Mouse (Mus musculus) spleen, adult 2 months (tissue): ENCODE measurements at regions not wholly inside any gene's neighbourhood (a gene's known extent, or its start where the extent isn't known, plus 50 kb on each side); places are given as distances from the start of the nearest gene placed in this dataset.

ENCODE experiments used
- DNase-seq, 2 experiments: peaks; one replicate each; pipeline versions ENCODE4 v3.0.0 to v3.0.0-alpha.2; 2012 to 2021; ENCODE audit warnings: low spot score in 2 of 2, low read depth in 1 of 2
- H3K27ac ChIP-seq: fragments of 200-500 bp; 2 replicates; pipeline ENCODE4 v1.5.1; 2012; ENCODE audit warnings: low read length, inconsistent platforms; ENCODE audit not compliant: insufficient read depth
- H3K27me3 ChIP-seq: fragments of 200-500 bp; 2 replicates; pipeline ENCODE4 v1.6.1; 2012; ENCODE audit warnings: mild to moderate bottlenecking, moderate library complexity, low read length, inconsistent platforms; ENCODE audit not compliant: control insufficient read depth, insufficient read depth
- H3K36me3 ChIP-seq: fragments of 200-500 bp; 2 replicates; pipeline ENCODE4 v1.6.1; 2012; ENCODE audit warnings: mild to moderate bottlenecking, low read length, inconsistent platforms; ENCODE audit not compliant: control insufficient read depth, insufficient read depth
- H3K4me1 ChIP-seq: fragments of 200-500 bp; 2 replicates; pipeline ENCODE4 v1.6.1; 2011; ENCODE audit warnings: inconsistent platforms; ENCODE audit not compliant: control insufficient read depth, insufficient read depth, insufficient read length
- H3K4me3 ChIP-seq: fragments of 200-500 bp; 2 replicates; pipeline ENCODE4 v1.5.1; 2011; ENCODE audit warnings: mild to moderate bottlenecking, inconsistent platforms; ENCODE audit not compliant: insufficient read depth, insufficient read length; ENCODE audit errors: extremely low read depth
- CTCF ChIP-seq: fragments of 200-500 bp; IDR thresholded peaks from 2 replicates; pipeline ENCODE4 v1.5.1; 2011; ENCODE audit warnings: mild to moderate bottlenecking, inconsistent platforms; ENCODE audit not compliant: insufficient read depth, insufficient read length, insufficient replicate concordance; ENCODE audit errors: extremely low read depth
- POLR2A ChIP-seq: fragments of 200-500 bp; IDR thresholded peaks from 2 replicates; pipeline ENCODE4 v1.6.1; 2011; ENCODE audit warnings: low read depth, low read length, inconsistent platforms
- WGBS: fragments of 180-500 bp; shearing (Covaris S2); methylation state at CpG from one replicate; pipeline ENCODE4 v1.1.7; 2018; 5-methylcytosine and 5-hydroxymethylcytosine counted together

DNA sequence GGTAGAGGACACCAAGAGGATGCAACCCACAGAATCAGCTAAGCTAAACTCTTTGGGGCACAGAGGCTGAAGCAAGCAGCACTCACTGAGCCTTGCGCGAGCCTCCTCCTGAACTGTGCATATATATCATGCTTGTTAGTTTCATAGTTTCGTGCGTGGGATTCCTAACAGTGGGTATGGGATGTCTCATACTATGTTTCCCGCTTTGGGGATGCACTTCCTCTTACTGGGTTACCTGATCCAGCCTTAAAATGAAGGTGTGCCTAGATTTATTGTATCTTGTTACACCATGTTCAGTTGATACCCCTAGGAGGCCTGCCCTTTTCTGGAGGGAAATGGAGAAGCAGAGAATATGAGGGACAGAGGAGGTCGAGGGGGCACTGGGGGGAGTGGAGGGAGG, 407.4 kb upstream of the Alcam start:
- no peak overlapping the region for H3K27ac ChIP-seq
- H3K4me1 ChIP-seq, result no peaks in the 10 kb centered on the region
- no peak for DNase-seq
- WGBS, result 87% methylated on average over 6 of the region's 6 CpGs
- TF ChIP-seq CTCF, result no peak
- TF ChIP-seq POLR2A, result no peak
- H3K36me3 ChIP-seq, result no peaks in the 10 kb centered on the region
- H3K27me3 ChIP-seq, result no peaks in the 10 kb centered on the region
- no peak overlapping the region for H3K4me3 ChIP-seq

DNA sequence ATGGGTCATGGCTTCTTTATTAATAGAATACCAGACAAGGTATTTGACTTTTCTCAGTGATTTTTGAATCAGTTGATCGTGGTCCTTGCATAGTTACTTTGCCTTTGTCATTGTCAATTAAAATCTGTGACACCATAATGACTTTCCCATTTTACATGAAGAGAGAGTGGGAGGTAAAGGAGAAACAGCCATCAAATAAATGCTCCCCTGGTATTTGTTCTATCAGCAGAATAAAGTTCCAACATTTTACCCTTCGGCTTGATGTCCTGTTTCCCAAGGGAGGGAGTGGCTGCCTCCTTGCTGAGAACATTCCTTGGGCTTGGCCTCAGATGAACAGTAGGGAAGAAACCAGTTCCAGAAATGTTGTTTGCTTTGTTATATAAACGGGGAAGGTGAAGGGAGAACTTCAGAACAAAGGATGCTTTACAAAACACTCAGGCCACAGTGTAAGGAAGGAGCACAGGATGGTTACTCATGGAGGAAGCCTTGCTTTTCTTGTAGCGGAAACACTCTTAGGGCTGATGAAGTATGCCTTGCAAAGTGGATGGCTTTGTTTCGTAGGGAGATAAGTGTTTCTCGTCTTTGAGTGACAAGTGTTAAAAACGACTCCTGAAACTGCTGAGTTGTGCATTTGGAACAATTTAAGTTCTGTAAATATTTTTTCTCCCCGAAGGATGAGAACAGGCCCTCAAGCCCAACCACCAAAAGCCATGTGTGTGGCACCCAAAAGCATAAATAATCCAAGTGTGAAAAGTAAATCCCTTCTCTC, 404.8 kb upstream of the Alcam start:
- no peaks in the 10 kb centered on the region for H3K4me1 ChIP-seq
- 63% methylated on average over 8 of the region's 8 CpGs for WGBS
- H3K27me3 ChIP-seq, result no peaks in the 10 kb centered on the region
- H3K4me3 ChIP-seq, result no peak overlapping the region
- TF ChIP-seq CTCF (no peak), POLR2A (no peak)
- H3K27ac ChIP-seq, result no peak overlapping the region
- H3K36me3 ChIP-seq, result no peaks in the 10 kb centered on the region
- DNase-seq, result no peak

DNA sequence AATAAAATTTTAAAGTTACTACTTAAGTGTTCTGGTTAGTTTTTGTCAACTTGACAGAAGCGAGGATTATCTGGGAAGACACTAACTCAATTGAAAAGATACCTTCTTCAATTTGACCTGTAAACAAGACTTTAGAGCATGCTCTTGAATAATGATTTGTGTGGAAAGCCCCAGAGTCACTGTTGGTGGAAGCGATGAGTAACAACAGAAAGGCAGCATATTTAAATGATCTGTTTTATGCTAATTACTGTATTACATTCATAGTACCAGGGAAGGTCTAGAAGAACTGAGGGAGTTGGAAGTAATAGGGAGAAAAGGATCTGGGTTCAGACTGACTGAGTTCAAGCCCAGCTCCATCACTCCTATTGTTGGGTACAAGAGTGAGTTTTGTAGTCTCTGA, 397.3 kb upstream of the Alcam start:
- 90% methylated on average over 2 of the region's 2 CpGs for WGBS
- TF ChIP-seq CTCF, result no peak
- TF ChIP-seq POLR2A, result no peak
- no peak for DNase-seq
- H3K4me3 ChIP-seq, result no peak overlapping the region
- H3K4me1 ChIP-seq, result no peaks in the 10 kb centered on the region
- no peak overlapping the region for H3K27ac ChIP-seq
- no peaks in the 10 kb centered on the region for H3K27me3 ChIP-seq
- H3K36me3 ChIP-seq, result no peaks in the 10 kb centered on the region

DNA sequence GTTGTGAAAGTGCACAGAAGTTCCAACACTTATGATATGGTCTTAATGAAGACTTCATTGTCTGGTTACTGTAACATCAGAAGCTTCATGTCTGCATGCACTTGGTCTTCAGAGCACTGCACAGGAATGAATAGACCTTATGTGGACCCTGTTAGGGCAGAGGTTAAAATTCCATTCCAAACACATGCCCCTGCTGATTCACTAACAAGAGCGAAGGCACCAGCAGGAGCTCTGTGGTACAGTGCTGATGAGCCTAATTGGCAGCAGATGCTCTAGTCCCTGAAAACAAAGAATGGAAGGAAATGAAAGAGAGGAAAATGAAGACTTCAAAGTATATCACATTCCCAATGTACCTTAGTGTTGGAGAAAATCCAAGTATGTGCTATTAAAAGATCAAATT, 365.1 kb upstream of the Alcam start:
- Histone ChIP-seq H3K36me3 (no peaks in the 10 kb centered on the region), H3K27ac (no peak overlapping the region), H3K4me1 (no peaks in the 10 kb centered on the region), H3K4me3 (no peak overlapping the region), H3K27me3 (no peaks in the 10 kb centered on the region)
- no peak for DNase-seq
- TF ChIP-seq POLR2A (no peak), CTCF (no peak)
- 91% methylated on average over 1 of the region's 1 CpGs for WGBS

DNA sequence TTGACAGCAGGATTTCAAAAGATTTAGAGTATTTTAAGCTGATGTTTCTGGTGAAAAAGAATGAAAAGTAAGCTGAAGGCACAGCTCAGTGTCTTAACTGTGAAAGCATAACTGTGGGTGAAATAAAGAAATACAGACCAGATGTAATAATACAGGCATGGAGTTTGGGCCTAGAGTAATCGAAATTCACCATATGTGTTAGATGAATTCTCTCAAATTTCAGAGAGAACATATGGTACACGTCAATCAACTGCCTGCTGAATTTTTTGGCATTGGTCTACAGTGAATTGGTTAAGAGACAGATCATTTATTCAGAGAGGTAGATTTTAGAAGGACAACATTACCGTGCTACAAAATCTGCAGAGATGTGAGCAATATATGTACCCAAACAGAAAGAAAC, 357.3 kb upstream of the Alcam start:
- no peaks in the 10 kb centered on the region for H3K27me3 ChIP-seq
- TF ChIP-seq CTCF (no peak), POLR2A (no peak)
- H3K36me3 ChIP-seq, result no peaks in the 10 kb centered on the region
- no peak overlapping the region for H3K27ac ChIP-seq
- no peak for DNase-seq
- H3K4me1 ChIP-seq, result no peaks in the 10 kb centered on the region
- no peak overlapping the region for H3K4me3 ChIP-seq
- 88% methylated on average over 3 of the region's 3 CpGs for WGBS

DNA sequence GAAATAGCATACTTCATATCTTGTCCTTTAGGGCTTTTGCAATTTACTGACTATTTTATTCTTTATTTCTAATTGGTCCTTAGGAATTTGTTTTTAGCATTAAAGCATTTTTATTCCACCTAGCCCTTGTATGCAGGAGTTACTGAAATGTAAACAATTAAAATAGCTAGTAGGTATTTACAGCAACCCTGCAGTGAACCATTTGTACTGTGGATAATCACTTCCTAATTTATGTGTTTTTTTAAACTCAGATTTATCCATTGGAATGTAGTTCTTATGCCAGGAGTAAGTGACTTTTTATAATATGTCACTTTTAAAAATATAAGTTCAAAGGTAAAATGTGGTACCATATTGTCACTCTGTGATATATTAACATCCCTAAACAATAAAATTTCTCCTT, 350.5 kb upstream of the Alcam start:
- Histone ChIP-seq H3K4me1 (no peaks in the 10 kb centered on the region), H3K27ac (no peak overlapping the region), H3K4me3 (no peak overlapping the region), H3K27me3 (no peaks in the 10 kb centered on the region), H3K36me3 (no peaks in the 10 kb centered on the region)
- no peak for TF ChIP-seq POLR2A
- TF ChIP-seq CTCF, result no peak
- DNase-seq, result no peak

DNA sequence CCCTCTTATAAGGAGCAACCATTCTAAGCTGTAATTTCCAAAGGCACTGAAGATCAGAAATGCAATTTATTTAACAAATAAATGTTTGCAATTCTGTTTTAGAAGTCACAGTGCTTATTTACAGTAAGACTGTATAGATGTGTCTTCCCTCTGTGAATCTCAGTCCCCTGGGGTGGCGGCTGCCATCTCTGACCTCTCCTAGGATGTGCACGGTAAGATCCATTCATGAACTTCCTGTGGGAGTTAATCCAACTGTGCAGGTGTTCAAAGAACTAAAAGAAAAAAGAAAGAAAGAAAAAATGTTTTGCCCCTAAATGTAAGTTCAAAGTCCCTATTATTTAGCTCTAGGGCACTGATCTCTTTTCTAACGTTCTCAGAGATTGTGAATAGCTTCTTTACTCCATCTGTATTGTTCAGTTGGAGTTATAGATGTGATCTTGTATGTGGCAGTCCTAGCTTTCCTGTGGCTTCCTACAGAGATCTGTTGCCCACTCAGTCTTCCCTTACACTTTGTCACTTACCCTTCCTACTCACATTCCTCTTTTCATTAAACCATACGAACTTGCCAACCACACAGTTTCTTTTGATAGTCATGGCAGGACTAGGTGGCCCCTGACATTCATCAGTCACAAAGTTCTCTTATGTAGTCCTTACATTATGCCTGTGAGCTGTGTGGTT, 346.0 kb upstream of the Alcam start:
- Histone ChIP-seq H3K27me3 (no peaks in the 10 kb centered on the region), H3K36me3 (no peaks in the 10 kb centered on the region), H3K4me1 (no peaks in the 10 kb centered on the region), H3K4me3 (no peak overlapping the region), H3K27ac (no peak overlapping the region)
- 68% methylated on average over 4 of the region's 4 CpGs for WGBS
- no peak for TF ChIP-seq POLR2A
- TF ChIP-seq CTCF, result no peak
- no peak for DNase-seq
